Mouse (Mus musculus) midbrain, embryonic 15.5 days (tissue): Measurements from ENCODE around the gene Car2. TPM values are rescaled to one million over a fixed set of nuclear protein-coding genes. Genes with fewer than 3 reads are reported as not detected.

ENCODE experiments used
- ATAC-seq: fragments of 200-750 bp; cut with Nextera tagmentation; replicated peaks from 2 replicates; pipeline ENCODE4 v1.8.0; 2017; ENCODE audit warnings: moderate TSS enrichment
- H3K27ac ChIP-seq: fragments of 300-500 bp; sonication (generic); 2 replicates; pipeline ENCODE4 v1.5.1; 2015; ENCODE audit warnings: mild to moderate bottlenecking, inconsistent platforms
- H3K27me3 ChIP-seq: fragments of 300-500 bp; sonication (generic); replicated peaks from 2 replicates; pipeline ENCODE4 v1.6.1; 2015; ENCODE audit warnings: inconsistent platforms
- H3K36me3 ChIP-seq: fragments of 300-500 bp; sonication (generic); replicated peaks from 2 replicates; pipeline ENCODE4 v1.6.1; 2015; ENCODE audit warnings: inconsistent platforms
- H3K4me1 ChIP-seq: fragments of 300-500 bp; sonication (generic); 2 replicates; pipeline ENCODE4 v1.6.1; 2015; ENCODE audit warnings: inconsistent platforms
- H3K4me2 ChIP-seq: fragments of 300-500 bp; sonication (generic); 2 replicates; pipeline ENCODE4 v1.6.1; 2015; ENCODE audit warnings: inconsistent platforms, mild to moderate bottlenecking, moderate library complexity
- H3K4me3 ChIP-seq: fragments of 300-500 bp; sonication (generic); 2 replicates; pipeline ENCODE4 v1.5.1; 2015; ENCODE audit warnings: mild to moderate bottlenecking, inconsistent platforms
- H3K9ac ChIP-seq: fragments of 300-500 bp; sonication (generic); 2 replicates; pipeline ENCODE4 v1.6.1; 2015; ENCODE audit warnings: mild to moderate bottlenecking, inconsistent platforms
- H3K9me3 ChIP-seq: fragments of 300-500 bp; sonication (generic); 2 replicates; pipeline ENCODE4 v1.6.1; 2016; ENCODE audit warnings: inconsistent platforms
- WGBS: fragments of 180-500 bp; shearing (Covaris S2); methylation state at CpG from one replicate; pipeline ENCODE4 v1.1.7; 2015; ENCODE audit warnings: mixed read lengths; 5-methylcytosine and 5-hydroxymethylcytosine counted together
- polyA plus RNA-seq: library from polyadenylated mRNA; unstranded; fragments of >200 nt; fragmentation: Nextera tagmentation; extraction: Ambion mirVana; gene quantifications from 2 replicates; pipeline ENCODE4 v1.2.1, GENCODE M21; 2015

Car2 gene
- polyA plus RNA-seq, result 18.9 and 24.3 TPM in 2 replicates

DNA sequence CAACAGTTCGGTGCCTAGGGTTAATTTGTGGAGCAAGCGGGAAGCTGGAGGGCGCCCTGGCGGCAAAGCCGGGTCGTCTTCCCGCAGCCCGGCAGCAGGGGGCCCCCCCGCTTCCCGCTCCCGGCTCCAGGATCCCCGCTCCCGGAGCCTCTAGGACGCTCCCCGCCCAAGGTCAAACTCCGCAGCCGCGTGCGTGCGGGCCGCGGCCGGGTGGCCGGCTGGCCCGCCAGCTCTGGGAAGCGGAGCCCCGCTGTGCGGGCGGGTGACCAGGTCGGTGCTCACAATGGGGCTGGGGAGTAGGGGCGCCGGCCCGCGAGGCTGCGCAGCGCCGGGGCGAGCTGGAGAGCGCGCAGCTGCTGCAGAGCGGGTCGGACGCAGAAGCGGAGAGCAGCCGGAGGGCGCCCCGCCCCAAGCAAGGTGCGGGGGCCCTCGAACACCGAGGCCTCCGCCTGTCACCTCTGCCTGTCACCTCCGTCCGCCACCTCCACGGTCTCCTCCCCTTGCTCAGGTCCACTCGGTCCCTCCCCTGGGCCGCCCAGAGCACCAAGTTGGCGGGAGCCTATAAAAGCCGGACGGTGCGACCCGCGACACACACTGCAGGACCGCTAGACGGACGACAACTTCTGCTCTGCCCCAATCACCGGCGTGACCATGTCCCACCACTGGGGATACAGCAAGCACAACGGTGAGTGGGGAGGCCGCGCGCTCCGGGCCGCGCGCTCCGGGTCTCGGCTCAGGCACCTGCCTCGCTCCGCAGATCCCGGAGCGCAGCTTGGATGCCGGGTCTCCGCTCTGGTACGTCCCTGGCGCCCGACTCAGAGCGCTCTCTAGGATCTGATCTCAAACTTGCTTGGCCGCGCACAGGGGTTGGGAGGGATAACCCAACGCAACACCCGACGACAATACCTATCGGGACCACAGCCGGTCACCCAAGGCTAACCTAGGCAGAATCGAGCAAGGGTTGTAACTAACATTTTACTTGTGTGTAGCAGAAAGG lies at the start of gene Car2:
Gene Car2 (plus strand): TSS at position 172 of the 997 bp plus-strand sequence.
- Histone ChIP-seq H3K4me2 (peak within 1 kb of the TSS; percentile 82), H3K27ac (peak within 1 kb of the TSS; percentile 36), H3K4me1 (peaks cover 7% of the 10 kb centered on the region), H3K4me3 (peak within 1 kb of the TSS; percentile 56), H3K9me3 (no peaks in the 10 kb centered on the region), H3K36me3 (no peaks in the 10 kb centered on the region), H3K27me3 (peaks cover 5% of the 10 kb centered on the region; the same call in 1 of the 2 replicates), H3K9ac (peak within 1 kb of the TSS; percentile 49)
- under 1% methylated on average over 92 of the region's 95 CpGs for WGBS
- peak; percentile 93 for ATAC-seq

DNA sequence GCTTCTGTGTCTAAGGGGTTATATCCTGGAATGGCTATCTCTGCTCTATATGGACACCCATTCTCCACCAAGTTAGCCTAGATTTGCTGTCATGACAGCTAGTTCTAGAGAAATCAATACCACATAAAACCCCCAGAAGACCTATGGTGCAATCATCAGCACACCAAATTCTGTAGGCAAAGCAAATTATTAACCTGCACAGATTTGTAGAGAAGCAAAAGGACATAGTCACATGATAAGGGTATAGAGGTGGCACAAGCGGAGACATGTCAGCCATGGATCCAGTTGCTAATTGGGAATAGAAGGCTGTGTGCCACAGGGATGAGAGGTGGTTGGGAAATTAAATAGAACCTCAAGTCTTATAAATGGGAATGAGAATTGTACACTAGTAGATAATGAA lies 47.1 kb upstream of the Car2 start:
- Histone ChIP-seq H3K4me1 (no peaks in the 10 kb centered on the region), H3K36me3 (no peaks in the 10 kb centered on the region), H3K9ac (no peak overlapping the region), H3K4me2 (no peak overlapping the region), H3K27ac (no peak overlapping the region), H3K27me3 (no peaks in the 10 kb centered on the region), H3K9me3 (no peaks in the 10 kb centered on the region), H3K4me3 (no peak overlapping the region)
- no peak for ATAC-seq
- WGBS, result 100% methylated on average over 1 of the region's 1 CpGs

DNA sequence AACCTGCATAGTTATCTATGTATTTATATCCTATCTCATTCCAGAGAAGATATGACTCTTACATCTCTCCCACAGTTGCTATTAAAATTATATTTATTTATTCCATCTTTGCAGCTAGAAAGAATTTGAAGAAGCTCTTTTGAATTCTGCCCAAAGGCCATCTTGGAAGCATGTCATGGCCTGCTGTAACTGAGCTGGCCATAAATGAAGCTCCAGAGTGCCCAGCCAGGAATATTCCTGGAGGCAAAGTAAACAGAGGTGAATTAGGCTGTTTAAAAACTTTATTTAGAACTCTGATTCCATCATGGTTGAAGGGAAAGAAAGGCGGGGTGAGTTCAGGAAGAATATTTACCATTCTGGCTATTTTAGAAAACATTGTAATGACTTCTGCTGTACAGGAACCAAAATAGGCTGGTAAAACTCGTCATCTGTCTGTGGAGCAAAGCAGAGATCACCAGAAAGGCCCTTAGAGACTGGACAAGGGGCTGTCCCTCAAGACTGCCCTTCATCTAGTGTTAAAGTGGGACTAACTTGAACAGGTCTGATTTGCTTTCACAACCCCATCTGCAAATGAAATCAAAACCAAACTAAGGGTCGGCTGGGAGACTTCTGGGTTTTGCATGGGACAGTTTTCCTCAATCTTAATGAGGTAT lies 46.5 kb upstream of the Car2 start:
- Histone ChIP-seq H3K4me3 (no peak overlapping the region), H3K4me1 (no peaks in the 10 kb centered on the region), H3K9me3 (no peaks in the 10 kb centered on the region), H3K9ac (no peak overlapping the region), H3K4me2 (no peak overlapping the region), H3K27ac (no peak overlapping the region), H3K27me3 (no peaks in the 10 kb centered on the region), H3K36me3 (no peaks in the 10 kb centered on the region)
- ATAC-seq, result no peak
- 85% methylated on average over 3 of the region's 3 CpGs for WGBS

DNA sequence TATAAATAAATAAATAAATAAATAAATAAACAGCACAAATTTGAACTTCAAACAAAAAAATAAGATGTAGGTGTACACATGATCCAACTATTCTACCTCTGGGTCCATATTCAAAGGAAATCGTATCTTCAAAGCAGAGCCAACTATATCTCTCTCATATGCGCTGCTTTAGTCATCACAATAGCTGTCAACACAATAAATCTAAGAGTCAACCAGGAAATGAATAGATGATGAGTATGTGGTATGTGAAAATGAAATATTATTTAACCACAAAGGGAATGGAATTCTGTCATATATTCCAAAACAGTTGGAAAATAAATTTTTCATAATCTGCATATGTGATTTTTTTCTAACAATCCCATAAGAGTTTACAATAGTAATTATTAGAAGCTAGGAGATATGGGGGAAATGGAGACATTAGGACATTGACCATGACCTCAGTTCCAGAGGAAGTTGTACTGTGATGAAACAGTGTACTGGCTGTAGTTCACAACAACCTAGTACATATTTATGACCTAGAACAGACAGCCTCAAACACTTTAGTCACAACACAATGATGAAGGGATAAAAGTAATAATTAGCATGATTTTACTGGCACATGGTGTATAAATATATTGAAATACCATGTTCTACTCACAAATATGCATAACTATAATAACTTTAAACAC lies 37.4 kb upstream of the Car2 start:
- no peak overlapping the region for H3K9ac ChIP-seq
- 89% methylated on average over 2 of the region's 2 CpGs for WGBS
- ATAC-seq, result no peak
- no peaks in the 10 kb centered on the region for H3K4me1 ChIP-seq
- H3K9me3 ChIP-seq, result no peaks in the 10 kb centered on the region
- H3K27ac ChIP-seq, result no peak overlapping the region
- H3K27me3 ChIP-seq, result no peaks in the 10 kb centered on the region
- H3K4me2 ChIP-seq, result no peak overlapping the region
- H3K4me3 ChIP-seq, result no peak overlapping the region
- H3K36me3 ChIP-seq, result no peaks in the 10 kb centered on the region

DNA sequence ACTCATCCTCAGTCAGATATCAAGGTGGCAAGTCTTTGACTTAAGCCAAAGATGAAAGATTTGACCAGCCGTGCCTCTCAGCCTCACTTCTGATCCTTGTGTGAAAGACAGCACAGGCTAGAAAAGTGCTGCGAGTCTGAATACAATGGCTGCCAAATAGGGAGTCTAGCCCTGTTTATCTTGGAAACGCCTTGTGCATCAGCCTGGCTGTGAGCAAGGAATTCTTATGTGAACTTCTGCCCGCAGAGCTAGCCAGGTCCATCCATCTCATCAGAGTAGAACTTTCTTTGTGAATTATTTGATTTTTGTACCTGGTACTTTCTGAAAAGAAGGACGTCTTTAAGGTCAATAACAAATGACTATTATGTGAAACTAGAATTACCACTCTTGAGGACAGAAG lies 32.1 kb upstream of the Car2 start:
- no peak for ATAC-seq
- Histone ChIP-seq H3K27me3 (no peaks in the 10 kb centered on the region), H3K4me2 (no peak overlapping the region), H3K4me3 (no peak overlapping the region), H3K27ac (no peak overlapping the region), H3K9ac (no peak overlapping the region), H3K9me3 (no peaks in the 10 kb centered on the region), H3K4me1 (no peaks in the 10 kb centered on the region), H3K36me3 (no peaks in the 10 kb centered on the region)
- 66% methylated on average over 5 of the region's 5 CpGs for WGBS

DNA sequence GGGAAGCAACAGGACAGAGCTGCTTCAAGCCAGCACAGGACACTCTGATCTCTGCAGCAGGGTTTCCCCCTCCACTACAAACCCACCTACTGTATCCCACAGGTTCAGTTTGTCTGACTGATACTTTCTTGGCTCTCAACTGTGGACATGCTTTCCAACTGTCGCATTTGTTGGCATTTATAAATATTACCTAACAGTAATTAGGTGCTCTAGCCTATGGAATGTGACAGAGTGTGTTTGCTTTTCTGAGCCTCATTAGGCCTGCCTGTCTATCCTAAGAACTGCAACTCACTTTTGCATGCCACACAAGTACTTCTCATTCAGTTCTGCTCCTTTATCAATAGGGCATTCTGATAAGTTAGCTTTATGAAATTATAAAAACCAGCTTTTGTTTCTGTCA lies 31.6 kb upstream of the Car2 start:
- 66% methylated on average over 1 of the region's 1 CpGs for WGBS
- Histone ChIP-seq H3K27ac (no peak overlapping the region), H3K4me2 (no peak overlapping the region), H3K4me3 (no peak overlapping the region), H3K27me3 (no peaks in the 10 kb centered on the region), H3K4me1 (no peaks in the 10 kb centered on the region), H3K9me3 (no peaks in the 10 kb centered on the region), H3K9ac (no peak overlapping the region), H3K36me3 (no peaks in the 10 kb centered on the region)
- ATAC-seq, result no peak

DNA sequence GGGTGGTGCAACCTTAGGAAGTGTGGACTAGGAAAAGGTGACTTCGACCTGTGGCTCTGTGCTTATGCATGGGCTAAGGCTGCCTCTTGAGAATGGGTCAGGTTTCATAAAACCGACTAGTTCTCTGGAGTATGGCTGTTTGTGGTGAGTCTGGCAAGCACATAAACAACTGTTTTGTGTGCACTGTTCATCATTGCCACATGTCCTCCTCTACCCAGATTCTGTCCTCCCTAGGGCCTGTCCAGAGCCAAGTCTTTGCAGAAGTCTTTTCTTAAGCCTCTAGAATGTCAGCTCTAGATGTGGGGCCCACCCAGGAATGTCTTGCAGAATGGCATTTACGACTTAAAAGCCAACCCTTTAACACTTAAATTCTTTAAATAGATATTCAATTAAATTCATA lies 28.2 kb upstream of the Car2 start:
- no peak overlapping the region for H3K9ac ChIP-seq
- peaks cover 6% of the 10 kb centered on the region; the same call in 1 of the 2 replicates for H3K4me1 ChIP-seq
- WGBS, result 91% methylated on average over 3 of the region's 3 CpGs
- H3K9me3 ChIP-seq, result no peaks in the 10 kb centered on the region
- no peaks in the 10 kb centered on the region for H3K27me3 ChIP-seq
- no peak overlapping the region for H3K4me2 ChIP-seq
- no peak overlapping the region for H3K4me3 ChIP-seq
- no peak overlapping the region for H3K27ac ChIP-seq
- ATAC-seq, result no peak
- no peaks in the 10 kb centered on the region for H3K36me3 ChIP-seq

DNA sequence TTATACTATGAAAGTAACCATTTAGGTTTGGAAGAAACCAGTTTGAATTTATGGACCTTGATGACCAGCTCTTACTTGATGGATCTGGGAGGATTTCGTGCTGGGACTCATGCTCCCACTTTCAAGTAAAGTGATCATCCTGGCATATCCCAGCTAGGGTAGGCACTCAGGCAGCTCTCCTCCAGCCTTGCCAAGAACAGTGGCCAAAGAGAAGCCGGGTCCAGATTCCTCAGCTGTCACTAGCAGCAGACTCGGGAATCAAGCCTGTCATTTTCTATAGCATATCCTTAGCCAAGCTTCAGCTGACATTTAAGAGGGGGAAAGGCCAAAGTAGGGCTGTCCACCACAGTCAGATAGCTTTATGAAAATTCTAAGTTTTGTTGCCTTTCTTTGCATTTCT lies 25.8 kb upstream of the Car2 start:
- 81% methylated on average over 3 of the region's 3 CpGs for WGBS
- no peak overlapping the region for H3K9ac ChIP-seq
- no peaks in the 10 kb centered on the region for H3K36me3 ChIP-seq
- no peak overlapping the region for H3K4me3 ChIP-seq
- peaks cover 12% of the 10 kb centered on the region for H3K4me1 ChIP-seq
- no peaks in the 10 kb centered on the region for H3K27me3 ChIP-seq
- no peak for ATAC-seq
- H3K9me3 ChIP-seq, result no peaks in the 10 kb centered on the region
- no peak overlapping the region for H3K27ac ChIP-seq
- H3K4me2 ChIP-seq, result no peak overlapping the region

DNA sequence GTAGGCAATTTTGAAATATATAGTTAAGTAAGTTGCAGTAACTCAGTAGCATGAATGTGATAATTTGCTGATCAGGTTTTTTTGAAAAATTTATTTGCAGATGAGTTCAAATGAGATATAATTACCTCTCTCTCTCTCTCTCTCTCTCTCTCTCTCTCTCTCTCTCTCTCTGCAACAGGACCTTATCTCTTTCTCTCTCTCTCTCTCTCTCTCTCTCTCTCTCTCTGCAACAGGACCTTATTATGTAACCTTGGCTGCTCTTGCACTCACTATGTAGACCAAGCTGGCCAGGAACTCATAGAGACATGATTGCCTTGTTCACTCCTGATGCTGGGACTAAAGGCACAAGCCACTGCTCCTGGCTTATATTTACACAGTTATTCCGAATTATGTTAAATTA lies 24.9 kb upstream of the Car2 start:
- H3K4me1 ChIP-seq, result peaks cover 12% of the 10 kb centered on the region
- H3K9ac ChIP-seq, result no peak overlapping the region
- no peak overlapping the region for H3K4me2 ChIP-seq
- 88% methylated on average over 1 of the region's 1 CpGs for WGBS
- H3K4me3 ChIP-seq, result no peak overlapping the region
- H3K9me3 ChIP-seq, result no peaks in the 10 kb centered on the region
- H3K27me3 ChIP-seq, result no peaks in the 10 kb centered on the region
- no peaks in the 10 kb centered on the region for H3K36me3 ChIP-seq
- no peak overlapping the region for H3K27ac ChIP-seq
- no peak for ATAC-seq

DNA sequence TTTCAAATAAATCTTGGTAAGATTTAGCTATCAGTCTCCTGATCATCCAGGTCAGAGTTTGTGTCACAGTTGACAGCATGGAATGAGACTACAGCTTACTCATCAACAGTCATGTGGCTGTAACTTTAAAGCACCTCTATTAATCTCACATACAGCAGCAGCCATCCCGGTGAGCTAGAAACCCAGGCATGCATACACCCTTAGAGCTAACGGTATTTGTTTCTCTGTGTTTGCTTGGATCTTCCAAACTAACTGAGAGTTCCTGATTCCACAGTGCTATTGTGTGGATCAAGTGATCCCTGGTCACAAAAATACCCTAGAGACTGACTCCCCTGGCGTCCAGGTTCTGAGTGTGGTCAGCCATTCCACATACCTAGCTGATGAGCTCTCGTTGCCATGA lies 24.3 kb upstream of the Car2 start:
- WGBS, result 8% methylated on average over 4 of the region's 4 CpGs
- peak overlapping the region; percentile 44; the same call in 1 of the 2 replicates for H3K4me3 ChIP-seq
- no peaks in the 10 kb centered on the region for H3K9me3 ChIP-seq
- peak overlapping the region; percentile 94 for H3K4me2 ChIP-seq
- H3K27ac ChIP-seq, result no peak overlapping the region
- H3K4me1 ChIP-seq, result peaks cover 12% of the 10 kb centered on the region
- no peaks in the 10 kb centered on the region for H3K27me3 ChIP-seq
- no peaks in the 10 kb centered on the region for H3K36me3 ChIP-seq
- H3K9ac ChIP-seq, result no peak overlapping the region
- ATAC-seq, result no peak

DNA sequence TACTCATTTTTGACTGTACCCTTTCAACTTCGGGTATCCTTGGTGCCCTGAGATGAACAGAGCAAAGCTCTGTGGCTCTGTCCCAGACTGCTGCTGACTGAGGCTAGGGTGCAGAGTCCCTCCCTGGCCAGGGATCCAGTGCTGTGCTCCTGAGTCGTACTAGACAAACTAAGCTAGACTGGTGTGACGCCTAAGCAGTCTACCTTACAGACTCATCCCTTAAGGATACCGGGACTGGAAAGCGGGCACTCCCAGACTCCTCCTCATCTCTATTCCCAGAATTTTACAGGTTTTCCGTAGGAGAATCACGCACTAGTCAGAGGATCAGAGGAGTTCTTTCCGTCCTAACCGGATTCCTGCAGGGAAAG lies 23.4 kb upstream of the Car2 start:
- H3K4me1 ChIP-seq, result peaks cover 12% of the 10 kb centered on the region
- peak overlapping the region; percentile 44 for H3K4me3 ChIP-seq
- ATAC-seq, result peak; percentile 90
- H3K36me3 ChIP-seq, result no peaks in the 10 kb centered on the region
- peak overlapping the region; percentile 50 for H3K9ac ChIP-seq
- H3K27ac ChIP-seq, result peak overlapping the region; percentile 21; the same call in 1 of the 2 replicates
- under 1% methylated on average over 9 of the region's 9 CpGs for WGBS
- no peaks in the 10 kb centered on the region for H3K27me3 ChIP-seq
- H3K4me2 ChIP-seq, result peak overlapping the region; percentile 94
- no peaks in the 10 kb centered on the region for H3K9me3 ChIP-seq

DNA sequence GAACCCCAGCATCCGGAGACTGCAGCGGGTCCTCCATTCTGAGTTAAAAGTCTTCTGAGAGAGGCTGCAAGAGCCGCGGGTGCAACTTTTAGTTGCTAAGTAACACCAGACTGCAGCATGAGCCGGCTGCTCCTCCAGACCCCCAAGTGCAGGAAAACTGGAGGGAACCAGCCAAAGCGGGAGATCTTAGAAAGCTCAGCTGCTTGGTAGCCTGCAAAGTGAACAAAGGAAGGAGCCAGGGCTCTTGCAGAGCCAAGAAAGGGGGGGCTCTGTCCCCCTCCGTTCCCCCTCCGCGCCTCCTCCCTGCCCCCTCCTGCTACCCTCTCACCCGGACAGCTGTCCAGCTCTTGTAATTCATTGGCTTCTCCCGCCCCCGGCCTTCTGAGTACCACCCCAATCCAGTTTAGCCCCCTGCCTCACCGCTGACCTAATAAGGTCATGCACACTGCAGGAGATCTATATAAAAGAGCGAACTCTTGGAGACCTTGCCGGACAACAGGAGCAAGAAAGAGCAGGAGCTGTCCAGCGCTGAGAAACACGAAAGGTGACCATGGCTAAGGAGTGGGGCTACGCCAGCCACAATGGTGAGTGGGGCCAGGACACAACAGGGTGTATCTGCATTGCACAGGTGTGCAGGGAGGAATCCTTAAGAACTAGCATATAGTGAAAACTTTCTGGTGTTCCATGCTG lies 22.9 kb upstream of the Car2 start, which contains the start of gene Car3:
Gene Car3 (plus strand): TSS at position 491 of the 690 bp plus-strand sequence.
- H3K4me2 ChIP-seq, result peak within 1 kb of the TSS; percentile 94
- no peaks in the 10 kb centered on the region for H3K36me3 ChIP-seq
- H3K4me1 ChIP-seq, result peaks cover 12% of the 10 kb centered on the region
- peak within 1 kb of the TSS; percentile 21; the same call in 1 of the 2 replicates for H3K27ac ChIP-seq
- H3K4me3 ChIP-seq, result peak within 1 kb of the TSS; percentile 44
- 3% methylated on average over 18 of the region's 18 CpGs for WGBS
- ATAC-seq, result peak; percentile 95
- peak within 1 kb of the TSS; percentile 50 for H3K9ac ChIP-seq
- H3K27me3 ChIP-seq, result no peaks in the 10 kb centered on the region
- no peaks in the 10 kb centered on the region for H3K9me3 ChIP-seq
